9 mouse cellular contexts compared by ENCODE assay signal in the genomic region with DNA sequence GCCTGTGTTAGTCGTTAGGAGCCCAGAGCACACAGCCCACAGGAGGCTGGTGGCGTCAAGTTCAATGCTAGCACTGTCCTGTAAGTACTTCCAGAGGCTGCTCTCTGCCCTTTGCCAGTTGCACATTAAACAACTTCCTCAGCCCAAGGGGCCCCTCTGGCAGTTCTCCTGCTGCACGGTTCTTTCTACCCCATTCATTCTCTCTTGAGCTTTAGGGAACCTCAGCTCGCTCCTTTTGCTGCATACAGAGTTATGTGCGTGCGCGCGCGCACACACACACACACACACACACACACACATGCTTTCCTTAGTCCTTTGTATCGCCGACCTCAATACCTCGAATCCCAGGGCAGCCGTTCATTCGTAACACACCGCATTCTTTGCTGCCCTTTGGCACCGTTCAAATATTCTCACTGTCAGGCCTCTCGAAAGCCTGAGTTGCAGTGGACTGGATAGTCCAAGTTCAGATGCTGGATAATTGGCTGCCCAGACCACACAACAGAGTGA. TPM values are rescaled to one million over a fixed set of nuclear protein-coding genes. Genes with fewer than 3 reads are reported as not detected.
A peak's percentile ranks its signal among the peaks of the same experiment; 100 is the strongest.
DNase-seq lines count a peak whose midpoint lies in the region; ATAC-seq and TF ChIP-seq lines count a peak whose summit lies in the region.
"Had no signal": no experiment of that assay in that cellular context is flagged by ENCODE, and none has a peak within 500 bp of the region (broad histone marks: within the 10 kb centered on the region; RNA-seq: fewer than 3 reads in every experiment).

No protein-coding gene starts in this region.

- H3K27ac ChIP-seq in brown adipose tissue, adult 24 weeks (replicated peaks; ENCODE audit: low read depth, low read length), result peak overlapping the region; percentile 98; the same call in 1 of the 2 replicates
- H3K27ac ChIP-seq in embryonic facial prominence, embryonic 10.5 days (replicated peaks), result peak overlapping the region; percentile 81
- no peak overlapping the region for H3K27ac ChIP-seq in kidney, adult 2 months (ENCODE audit: insufficient read depth, low read depth, low read length)
- no peak overlapping the region for H3K27ac ChIP-seq in midbrain, embryonic 14.5 days (replicated peaks; ENCODE audit: low read depth, low read length)
- H3K27ac ChIP-seq: heart, embryonic 13.5 days; liver, embryonic 14.5 days had no signal

- peaks cover 19% of the 10 kb centered on the region; the same call in 1 of the 2 replicates for H3K4me1 ChIP-seq in brown adipose tissue, adult 24 weeks (ENCODE audit: control insufficient read depth, insufficient read depth, insufficient read length, low read length)
- H3K4me1 ChIP-seq in embryonic facial prominence, embryonic 10.5 days, result peaks cover 47% of the 10 kb centered on the region
- H3K4me1 ChIP-seq in kidney, adult 2 months (ENCODE audit: control insufficient read depth, insufficient read depth, low read length), result no peaks in the 10 kb centered on the region
- H3K4me1 ChIP-seq in midbrain, embryonic 14.5 days (ENCODE audit: control insufficient read depth, insufficient read depth, low read length), result 0 out of 2 replicates have a peak, but pooled peaks cover 4% of the 10 kb centered on the region

- H3K4me3 ChIP-seq in brown adipose tissue, adult 24 weeks (ENCODE audit: insufficient read depth, low read depth, low read length), result no peak overlapping the region
- no peak overlapping the region for H3K4me3 ChIP-seq in embryonic facial prominence, embryonic 10.5 days
- no peak overlapping the region for H3K4me3 ChIP-seq in kidney, adult 2 months (ENCODE audit: insufficient read depth, low read depth, low read length)
- no peak overlapping the region for H3K4me3 ChIP-seq in midbrain, embryonic 14.5 days (replicated peaks; ENCODE audit: low read depth, low read length)
- H3K4me3 ChIP-seq: heart, embryonic 13.5 days had no signal

- WGBS in embryonic facial prominence, embryonic 10.5 days, result 54% methylated on average over 17 of the region's 17 CpGs
- WGBS in kidney, adult 2 months, result 41% methylated on average over 17 of the region's 17 CpGs
- WGBS in midbrain, embryonic 14.5 days, result 47% methylated on average over 17 of the region's 17 CpGs

- no peaks in the 10 kb centered on the region for H3K36me3 ChIP-seq in embryonic facial prominence, embryonic 10.5 days (replicated peaks)
- no peaks in the 10 kb centered on the region for H3K36me3 ChIP-seq in kidney, adult 2 months (ENCODE audit: control insufficient read depth, insufficient read depth, low read length)
- no peaks in the 10 kb centered on the region for H3K36me3 ChIP-seq in midbrain, embryonic 14.5 days (ENCODE audit: control insufficient read depth, insufficient read depth, low read length)
- H3K36me3 ChIP-seq: heart, embryonic 13.5 days had no signal

- no peak for TF ChIP-seq POLR2A in kidney, adult 2 months (IDR thresholded peaks at IDR 0.05; ENCODE audit: low read depth, low read length)

- no peaks in the 10 kb centered on the region for H3K9me3 ChIP-seq in embryonic facial prominence, embryonic 10.5 days
- no peaks in the 10 kb centered on the region for H3K9me3 ChIP-seq in midbrain, embryonic 14.5 days (ENCODE audit: control insufficient read depth, low read length)
- H3K9me3 ChIP-seq: heart, embryonic 13.5 days had no signal

- no peaks in the 10 kb centered on the region for H3K27me3 ChIP-seq in embryonic facial prominence, embryonic 10.5 days (replicated peaks; ENCODE audit: low read depth, poor library complexity, severe bottlenecking)
- no peaks in the 10 kb centered on the region for H3K27me3 ChIP-seq in kidney, adult 2 months (replicated peaks; ENCODE audit: control insufficient read depth, insufficient read depth, low read length)
- no peaks in the 10 kb centered on the region for H3K27me3 ChIP-seq in midbrain, embryonic 14.5 days (ENCODE audit: control insufficient read depth, insufficient read depth, low read length)
- H3K27me3 ChIP-seq: heart, embryonic 13.5 days had no signal

- peak; percentile 76 for DNase-seq in embryonic facial prominence, embryonic 10.5 days (ENCODE audit: low spot score)
- peak; percentile 75 for DNase-seq in kidney, adult 2 months
- peak; percentile 33 for DNase-seq in midbrain, embryonic 14.5 days
- no peak for DNase-seq in right cerebral cortex, adult 2 months (ENCODE audit: low spot score in 2 of 2)
- no peak for DNase-seq in urinary bladder, postnatal 25 days (ENCODE audit: low spot score)
- no peak for DNase-seq in layer of hippocampus, adult 11-12 months (ENCODE audit: low spot score)

- no peak for TF ChIP-seq CTCF in kidney, adult 2 months (conservative IDR thresholded peaks at IDR 0.05; ENCODE audit: insufficient read depth, insufficient read length, low read depth, low read length)

- ATAC-seq in midbrain, embryonic 14.5 days (ENCODE audit: low FRiP score, low TSS enrichment), result no peak

- no peak overlapping the region for H3K4me2 ChIP-seq in midbrain, embryonic 14.5 days (ENCODE audit: low read length)
- H3K4me2 ChIP-seq: heart, embryonic 13.5 days had no signal

- no peak overlapping the region for H3K9ac ChIP-seq in midbrain, embryonic 14.5 days (replicated peaks; ENCODE audit: low read length)
- H3K9ac ChIP-seq: heart, embryonic 13.5 days; liver, embryonic 14.5 days had no signal

RNA-seq across cellular contexts. Expression of gene Dapl1, which starts 45.2 kb away (rescaled TPM):
- polyA plus RNA-seq in brown adipose tissue, adult 24 weeks (2012; ENCODE audit: insufficient read depth, insufficient read length, missing spikeins), result not detected in 2 replicates
- 8.5 and 11.3 TPM in 2 replicates for polyA plus RNA-seq in embryonic facial prominence, embryonic 10.5 days (2016; fragmentation: Nextera tagmentation; extraction: Ambion mirVana)
- 0.20 and 1.3 TPM in 2 replicates for polyA plus RNA-seq in kidney, adult 2 months (2012; rRNA removed)
- polyA plus RNA-seq in midbrain, embryonic 14.5 days (2014; fragmentation: Nextera tagmentation; extraction: Ambion mirVana), result 0.42 and 0.96 TPM in 2 replicates
- polyA plus RNA-seq: heart, embryonic 13.5 days; liver, embryonic 14.5 days had no signal

Comparison
In these comparisons a context has a peak if more than half of its experiments do, and no peak if none do; other contexts are left out.
1. H3K27ac ChIP-seq: peak in brown adipose tissue, adult 24 weeks (single experiment) and embryonic facial prominence, embryonic 10.5 days (single experiment); none in kidney, adult 2 months (single experiment) and midbrain, embryonic 14.5 days (single experiment).
2. DNase-seq: peak in embryonic facial prominence, embryonic 10.5 days (single experiment), kidney, adult 2 months (single experiment) and midbrain, embryonic 14.5 days (single experiment); none in right cerebral cortex, adult 2 months (0 of 2), urinary bladder, postnatal 25 days (single experiment) and layer of hippocampus, adult 11-12 months (single experiment).